Mouse (Mus musculus): Measurements from ENCODE around the gene Tmem117. TPM values are rescaled to one million over a fixed set of nuclear protein-coding genes. Genes with fewer than 3 reads are reported as not detected.

Tmem117 gene
- total RNA-seq, 2 experiments from 2014 or later: 14.1 to 14.8 TPM

DNA sequence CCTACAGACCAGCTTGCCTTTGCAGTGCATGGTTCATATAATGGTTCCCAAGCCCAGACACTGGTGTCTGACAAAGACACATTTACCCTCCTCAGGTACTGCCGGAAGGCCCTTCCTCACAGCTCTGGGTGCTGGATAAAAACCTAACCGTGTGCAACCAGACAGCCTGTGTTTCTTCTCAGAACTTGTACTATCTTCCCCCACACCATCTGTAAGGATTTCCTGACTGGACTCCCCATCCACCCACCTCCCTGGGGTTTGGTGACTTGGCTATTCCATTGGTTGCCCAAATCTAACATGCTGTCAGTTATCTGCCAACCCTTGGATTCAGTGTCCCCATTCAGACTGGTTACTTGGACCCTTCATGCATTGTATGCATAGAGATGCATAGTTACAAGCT, 232.1 kb downstream of the Tmem117 start:
- intact Hi-C loops (cut with DNase I): no loop called here
- no peak for DNase-seq

DNA sequence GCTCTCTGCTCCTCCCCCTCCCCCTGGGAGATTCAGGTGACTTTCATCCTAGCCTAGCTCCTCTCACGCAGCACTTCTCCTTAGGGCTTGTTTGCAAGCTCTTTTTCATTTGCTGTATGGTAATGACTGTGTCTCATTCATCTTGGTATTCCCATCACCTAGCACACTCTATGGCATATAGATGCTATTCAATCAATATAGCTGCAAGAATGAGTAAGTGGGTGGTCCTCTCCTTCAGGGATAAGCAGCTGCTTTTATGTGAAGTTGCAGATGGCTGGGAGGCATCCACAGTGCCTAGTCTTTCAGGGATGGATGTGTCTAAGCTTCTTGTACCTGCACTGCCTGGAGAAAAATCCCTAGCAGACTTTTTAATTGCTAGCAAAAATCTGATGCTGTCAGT, 235.1 kb downstream of the Tmem117 start:
- intact Hi-C loops (cut with DNase I): no loop called here
- DNase-seq: no peak

DNA sequence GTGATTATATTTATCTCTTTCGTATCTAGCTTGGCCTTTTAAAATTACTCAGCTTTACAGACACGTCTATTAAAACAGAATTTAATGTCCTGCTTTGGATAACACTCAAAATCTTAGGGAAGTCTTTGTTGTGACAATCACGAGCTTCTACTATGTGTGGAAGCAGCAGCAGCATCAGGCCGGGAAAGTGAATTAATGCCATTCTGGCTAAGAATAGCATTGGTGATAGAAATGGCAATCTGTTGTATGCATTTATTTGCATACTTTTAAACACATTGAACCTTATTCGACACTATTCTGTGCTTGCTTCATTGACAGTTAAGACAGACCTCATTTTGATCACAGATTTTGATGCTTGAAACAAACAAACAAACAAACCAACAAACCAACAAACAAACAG, 239.3 kb downstream of the Tmem117 start:
- DNase-seq: no peak
- intact Hi-C loops (cut with DNase I): no loop called here

DNA sequence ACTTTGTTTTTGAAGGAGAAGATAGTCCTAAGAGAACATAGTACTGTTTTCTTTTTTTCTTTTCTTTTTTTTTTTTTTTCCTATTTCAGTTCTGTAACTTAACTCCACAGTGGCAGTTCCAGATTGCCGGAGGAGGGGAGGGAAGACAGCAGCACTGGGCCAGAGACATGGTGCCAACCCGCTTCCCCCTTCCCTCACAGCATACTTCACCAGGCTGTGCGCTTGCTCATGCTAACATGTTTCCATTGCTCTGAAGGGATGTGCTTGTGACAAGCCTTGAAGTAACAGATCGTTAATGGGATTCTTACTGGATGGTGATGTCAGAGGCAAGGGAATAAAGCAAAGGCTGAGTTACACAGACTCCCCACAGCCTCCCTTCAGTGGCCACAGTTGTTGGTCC, 256.0 kb downstream of the Tmem117 start:
- DNase-seq: no peak
- intact Hi-C loops (cut with DNase I): no loop called here

DNA sequence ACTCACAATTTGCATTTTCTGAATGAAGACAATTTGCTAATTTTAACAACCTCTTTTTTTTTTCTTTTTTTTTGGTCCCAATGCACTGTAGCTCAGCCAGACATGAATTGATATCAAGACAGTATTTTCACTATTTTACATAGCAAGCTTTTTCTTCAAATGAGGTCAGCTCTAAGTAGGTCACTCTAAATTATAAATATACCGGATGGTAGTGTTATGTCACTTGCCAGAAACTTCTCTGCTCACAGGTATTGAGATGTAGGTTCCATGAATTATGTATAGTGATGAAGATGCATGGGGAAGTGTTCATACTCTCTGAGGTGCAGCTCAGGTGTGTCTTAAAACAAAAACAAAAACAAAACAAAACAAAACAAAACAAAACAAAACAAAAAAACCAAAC, 264.2 kb downstream of the Tmem117 start:
- intact Hi-C loops (cut with DNase I): no loop called here
- no peak for DNase-seq

DNA sequence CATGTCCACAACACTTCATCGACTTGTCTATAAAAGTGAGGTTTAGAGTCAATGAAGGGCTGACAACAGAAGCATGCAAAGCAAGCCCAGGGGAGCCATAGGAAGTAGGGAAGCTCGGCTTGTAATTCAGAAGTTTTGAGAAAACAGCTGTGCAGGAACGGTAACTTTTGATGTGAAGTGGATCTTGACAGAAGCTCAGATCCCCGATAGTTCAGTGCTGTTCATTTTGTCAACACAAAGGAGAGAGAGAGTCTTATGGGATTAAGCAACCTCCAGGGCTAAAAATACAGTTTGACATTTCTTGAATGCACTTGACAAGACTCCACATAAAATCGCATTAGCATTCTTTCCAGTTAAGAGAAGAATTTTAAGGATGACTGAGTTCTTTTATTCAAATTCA, 265.1 kb downstream of the Tmem117 start:
- no peak for DNase-seq
- intact Hi-C loops (cut with DNase I): no loop called here

DNA sequence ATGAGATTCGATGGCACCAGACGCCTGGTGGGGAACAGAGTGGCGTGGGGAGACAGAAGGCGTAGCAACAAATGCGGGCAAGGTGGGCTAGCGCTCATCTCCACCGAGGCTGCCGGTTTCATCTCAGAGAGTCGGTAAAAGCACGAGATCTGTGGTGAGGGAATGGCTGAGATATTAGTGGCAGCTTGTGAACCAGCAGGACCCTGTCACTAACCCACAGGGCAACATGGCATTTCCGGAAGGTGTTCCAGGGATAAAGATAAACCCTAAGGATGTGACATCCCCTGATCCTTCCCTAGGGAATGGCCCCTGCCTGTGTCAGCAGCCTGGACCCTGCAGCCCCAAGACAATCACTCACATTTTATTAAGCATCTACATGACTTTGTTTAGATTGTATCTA, 266.6 kb downstream of the Tmem117 start:
- intact Hi-C loops (cut with DNase I): no loop called here
- no peak for DNase-seq

DNA sequence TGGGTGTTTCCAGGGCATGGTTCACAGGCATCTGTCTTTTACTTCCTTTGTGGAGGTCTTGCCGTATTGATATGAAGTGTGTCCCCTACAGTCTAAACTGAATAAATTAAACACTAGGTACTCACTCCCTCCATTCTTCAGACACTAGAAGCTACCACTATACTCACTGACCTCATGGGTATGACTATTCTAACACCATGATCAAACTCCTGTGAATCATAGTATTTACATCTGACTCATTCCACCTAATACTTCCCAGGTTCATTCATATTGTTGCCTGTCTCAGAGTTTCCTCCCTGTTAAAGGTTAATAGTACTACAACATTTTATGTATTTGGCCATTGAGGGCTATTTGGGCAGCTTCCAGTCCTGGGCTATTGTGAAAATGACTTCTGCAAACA, 274.2 kb downstream of the Tmem117 start:
- no peak for DNase-seq
- intact Hi-C loops (cut with DNase I): no loop called here

DNA sequence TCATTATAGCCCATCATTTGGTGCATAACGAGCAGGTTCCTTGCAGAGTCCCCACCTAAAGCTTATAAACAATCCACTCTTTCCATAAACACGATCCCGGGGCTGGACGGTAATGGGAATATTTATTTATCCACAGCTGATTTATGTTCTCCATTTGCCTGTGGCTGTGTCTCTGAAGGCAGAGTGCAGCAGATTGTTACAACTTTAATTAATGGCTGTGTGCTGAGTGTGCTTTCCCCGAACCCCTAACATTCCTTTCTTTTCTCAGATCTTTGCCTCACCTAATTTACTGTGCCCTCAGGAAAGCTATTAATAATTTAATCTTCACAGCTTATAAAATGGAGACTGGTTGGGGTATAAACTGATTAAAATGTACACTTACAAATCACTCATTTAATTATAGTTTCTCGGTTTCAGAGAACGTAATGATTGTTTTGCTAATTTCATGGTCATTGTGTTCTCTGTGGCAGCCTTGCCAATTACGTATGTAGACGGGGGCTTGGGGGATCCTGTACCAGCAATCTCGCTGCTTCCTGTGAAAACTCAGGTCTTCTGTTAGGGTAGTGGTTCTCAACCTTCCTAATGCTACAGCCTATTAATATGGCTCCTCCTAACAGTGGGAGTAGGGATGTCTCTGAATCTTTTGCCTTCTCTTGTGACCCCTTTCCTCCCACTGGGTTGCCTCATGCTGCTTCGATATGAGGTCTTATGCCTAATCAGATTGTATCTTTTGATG, 275.8 kb downstream of the Tmem117 start:
- intact Hi-C loops (cut with DNase I): no loop called here
- no peak for DNase-seq

DNA sequence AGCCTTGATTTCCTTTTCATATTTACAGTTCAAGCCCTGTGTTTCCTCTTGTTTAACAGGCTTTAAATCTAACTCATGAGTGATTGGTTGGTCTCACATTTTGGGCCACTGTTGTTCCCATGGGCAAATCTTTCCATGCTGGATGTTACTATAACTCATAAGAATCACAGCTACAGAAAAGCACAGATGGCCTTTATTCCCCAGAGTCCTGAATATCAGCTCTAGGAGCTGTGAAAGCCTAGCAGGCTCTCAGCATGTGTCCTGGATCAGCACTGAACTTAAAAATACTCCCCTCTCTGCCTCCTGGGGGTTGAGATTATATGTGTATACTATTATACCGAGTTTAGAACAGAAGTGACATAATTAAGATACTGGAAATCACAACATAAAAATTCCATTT, 292.6 kb downstream of the Tmem117 start:
- intact Hi-C loops (cut with DNase I): no loop called here

DNA sequence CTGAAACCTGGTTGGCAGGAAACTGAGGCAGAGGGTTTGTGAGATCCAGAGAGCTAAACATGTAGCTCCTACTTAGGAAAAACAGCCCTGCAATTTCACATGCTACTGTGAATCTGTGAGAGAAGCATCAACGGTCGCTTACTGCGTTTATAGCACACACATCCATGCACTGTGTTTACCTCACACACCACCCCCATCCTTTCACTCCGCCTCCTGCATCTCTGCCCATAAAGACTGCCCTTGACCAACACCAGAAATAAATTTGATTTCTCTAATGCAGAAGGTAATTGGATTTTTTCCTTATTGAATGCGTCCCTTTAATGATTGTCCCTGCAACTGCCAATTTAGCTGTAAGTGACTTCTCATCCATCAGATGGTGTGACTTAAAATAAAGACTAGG, 299.0 kb downstream of the Tmem117 start:
- DNase-seq: no peak
- intact Hi-C loops (cut with DNase I): no loop called here

More for the DNA sequence above, 292.6 kb downstream of the Tmem117 start:
- no peak for DNase-seq

DNA sequence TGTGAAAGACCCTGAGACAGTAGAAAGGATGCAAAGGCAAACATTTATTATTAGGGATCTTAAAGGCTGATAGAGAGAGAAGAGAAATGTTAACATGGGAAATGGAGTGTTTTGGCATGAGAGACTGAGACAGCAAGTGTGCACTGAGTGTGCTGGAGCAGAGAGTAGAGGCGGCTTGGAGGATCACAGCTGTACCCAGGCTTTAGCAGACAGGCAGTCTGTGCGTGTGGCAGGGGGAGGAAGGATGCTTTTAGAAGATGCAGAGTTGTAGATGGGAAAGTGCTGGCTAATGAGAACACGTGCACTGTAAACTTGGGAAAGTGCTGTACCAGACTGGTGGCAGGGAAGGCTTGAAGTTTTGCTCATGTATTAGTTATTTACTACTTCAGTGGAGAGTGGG, 301.7 kb downstream of the Tmem117 start:
- no peak for DNase-seq
- intact Hi-C loops (cut with DNase I): no loop called here

DNA sequence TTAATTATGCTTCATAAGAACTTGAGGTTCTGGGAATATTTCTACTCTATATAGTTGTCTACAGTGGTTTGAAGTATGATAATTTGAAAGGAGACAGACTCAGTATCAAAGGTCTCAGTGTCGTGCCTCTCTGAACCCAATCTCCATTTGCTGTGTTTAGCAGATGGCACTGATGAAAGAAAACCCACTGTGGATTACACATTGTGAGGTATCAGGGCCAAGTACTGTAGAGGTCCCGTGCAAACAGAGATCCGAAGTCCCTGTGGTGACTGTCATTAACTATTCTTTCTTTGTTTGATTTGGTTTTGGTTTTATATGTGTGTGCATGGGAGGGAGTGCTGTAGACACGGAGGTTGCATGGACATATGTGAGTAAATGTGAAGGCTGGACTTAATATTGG, 304.0 kb downstream of the Tmem117 start:
- no peak for DNase-seq
- intact Hi-C loops (cut with DNase I): no loop called here

DNA sequence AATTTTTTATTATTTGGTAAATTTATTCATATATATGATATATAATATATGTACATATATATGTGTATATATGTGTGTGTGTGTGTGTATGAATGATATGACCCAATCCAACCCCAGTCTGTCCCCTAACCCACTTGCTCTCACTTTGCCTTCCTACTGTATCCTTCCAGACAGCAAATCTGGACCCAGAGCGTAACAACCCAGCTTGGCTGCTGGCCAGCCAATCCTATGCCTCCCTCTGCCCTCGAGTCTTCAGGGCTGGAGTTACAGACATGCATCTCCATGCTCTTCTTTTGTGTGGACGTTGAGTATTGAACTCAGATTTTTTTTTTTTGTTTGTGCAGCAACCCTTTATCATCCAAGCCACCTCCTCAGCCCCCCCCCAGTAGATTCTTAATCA, 304.4 kb downstream of the Tmem117 start:
- intact Hi-C loops (cut with DNase I): no loop called here
- no peak for DNase-seq

DNA sequence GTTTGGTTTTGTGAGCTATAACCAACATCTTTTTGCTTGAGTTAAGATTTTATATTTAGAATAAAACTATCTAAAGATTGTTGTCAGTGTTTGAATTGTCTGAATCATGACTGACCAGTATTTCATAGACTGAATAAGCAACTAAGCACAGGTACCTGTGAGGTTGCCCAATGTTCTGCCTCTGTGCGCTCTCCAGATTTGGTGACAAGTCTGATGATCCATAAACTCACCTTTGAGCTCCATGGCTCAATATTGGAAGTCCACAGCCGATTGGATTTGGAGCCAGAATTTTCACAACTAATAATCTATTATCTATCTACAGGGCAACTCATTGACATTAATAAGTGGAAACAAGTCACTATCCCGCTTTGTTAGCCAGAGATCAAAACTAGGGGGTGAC, 312.9 kb downstream of the Tmem117 start:
- intact Hi-C loops (cut with DNase I): no loop called here
- no peak for DNase-seq

DNA sequence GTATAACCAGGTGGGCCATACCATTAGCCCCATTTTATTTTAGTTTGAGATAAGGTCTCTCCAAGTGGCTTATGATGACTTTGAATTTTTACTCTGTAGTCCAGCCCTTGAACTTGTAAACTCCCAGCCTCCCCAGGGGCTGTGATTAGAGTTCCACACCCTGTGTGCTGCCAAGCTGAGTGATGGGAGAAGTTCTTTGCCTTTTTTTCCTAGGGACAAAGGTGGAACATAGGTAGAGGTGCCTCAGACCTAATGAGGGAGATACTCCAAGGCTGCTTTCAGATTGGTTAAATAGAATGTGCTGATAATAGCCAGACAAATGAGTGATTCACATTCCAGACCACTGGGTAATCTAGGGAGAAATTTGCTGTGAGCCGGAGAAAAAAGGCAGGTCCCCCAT, 313.4 kb downstream of the Tmem117 start:
- no peak for DNase-seq
- intact Hi-C loops (cut with DNase I): no loop called here

DNA sequence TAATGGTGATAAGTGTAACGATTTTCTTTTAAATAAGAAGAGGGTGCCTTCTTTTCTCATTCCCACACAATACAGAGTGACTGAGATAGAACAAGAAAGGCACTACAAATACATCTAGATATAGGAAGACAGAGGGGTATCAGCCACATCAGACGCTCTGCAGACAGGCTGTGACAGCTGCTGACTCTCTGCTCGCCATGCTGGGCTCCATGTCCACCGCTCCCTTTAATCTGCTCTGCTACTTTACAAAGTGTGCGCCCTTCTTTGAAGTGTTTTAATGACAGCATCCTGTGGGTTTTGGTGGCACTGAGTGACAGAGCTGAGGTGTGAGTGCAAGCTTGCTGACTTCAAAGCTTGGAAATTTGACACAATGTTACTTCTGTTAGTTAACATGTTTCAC, 314.9 kb downstream of the Tmem117 start:
- DNase-seq: no peak
- intact Hi-C loops (cut with DNase I): no loop called here

DNA sequence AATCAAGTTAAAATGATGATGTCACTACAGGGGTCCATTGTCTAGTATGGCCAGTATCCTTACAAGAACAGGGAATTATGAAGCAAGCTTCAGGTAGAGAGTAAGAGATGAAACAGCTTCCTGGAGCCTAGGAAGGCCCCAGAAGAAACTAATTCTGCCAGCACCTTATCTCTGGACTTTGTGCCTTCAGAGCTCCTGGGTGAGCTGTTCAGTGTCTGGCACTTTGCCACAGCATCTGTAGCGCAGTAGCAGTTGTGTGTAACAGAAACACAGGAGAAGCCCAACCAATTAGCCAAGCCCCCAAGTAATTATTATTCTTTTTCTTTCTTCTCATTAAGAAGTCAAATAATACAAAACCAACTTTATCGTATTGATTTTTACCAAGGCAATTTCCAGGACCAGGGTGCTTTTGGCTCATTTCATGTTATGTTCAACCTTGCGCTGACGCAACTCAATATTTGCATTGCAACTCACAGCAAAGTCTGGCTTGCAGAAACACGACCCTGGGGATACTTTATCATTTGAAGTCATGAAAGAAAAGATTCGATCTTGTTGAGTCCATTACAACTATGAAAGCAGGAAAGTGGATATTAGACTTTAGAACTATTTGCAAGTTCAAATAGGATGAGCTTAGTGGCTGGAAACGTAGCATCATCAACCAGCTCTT, 322.5 kb downstream of the Tmem117 start:
- intact Hi-C loops (cut with DNase I): no loop called here
- DNase-seq: no peak

DNA sequence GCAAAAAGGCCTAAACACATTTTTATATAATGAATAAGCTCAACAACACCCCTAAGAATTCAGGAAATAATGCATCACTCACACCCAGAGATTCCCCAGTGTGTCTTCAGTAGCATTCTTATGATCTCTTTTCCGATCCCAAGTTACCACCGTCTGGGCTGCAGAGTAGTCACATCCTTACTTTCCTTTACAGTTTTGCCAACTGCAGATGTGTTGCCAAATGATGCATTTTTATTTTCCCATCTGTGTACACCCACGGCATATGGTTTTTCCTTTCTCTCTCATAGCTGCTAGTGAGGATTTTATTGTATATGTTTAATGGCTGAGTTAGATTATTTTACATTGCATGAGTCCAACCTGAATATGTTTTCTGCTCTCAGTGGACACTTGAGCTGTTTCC, 327.7 kb downstream of the Tmem117 start:
- DNase-seq: no peak
- intact Hi-C loops (cut with DNase I): no loop called here

DNA sequence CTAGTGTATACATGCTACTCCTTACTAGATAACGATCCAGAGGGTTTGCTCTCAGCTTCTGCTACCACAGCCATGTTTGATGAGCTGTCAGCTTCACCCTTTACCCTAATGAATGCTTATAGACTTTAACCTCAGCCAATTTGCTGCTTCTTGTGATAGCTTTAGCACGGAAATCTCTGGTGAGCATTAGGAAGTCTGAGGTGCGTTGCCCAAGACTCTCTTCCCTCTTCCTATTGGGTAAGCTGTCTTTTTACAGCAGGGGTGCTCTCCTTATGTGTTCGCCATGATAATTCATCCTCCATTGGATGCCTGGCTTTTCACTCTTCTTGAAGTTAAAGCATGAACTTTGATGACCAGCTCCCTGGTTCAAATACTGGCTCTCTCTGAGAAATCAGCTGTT, 328.2 kb downstream of the Tmem117 start:
- DNase-seq: no peak
- intact Hi-C loops (cut with DNase I): no loop called here

DNA sequence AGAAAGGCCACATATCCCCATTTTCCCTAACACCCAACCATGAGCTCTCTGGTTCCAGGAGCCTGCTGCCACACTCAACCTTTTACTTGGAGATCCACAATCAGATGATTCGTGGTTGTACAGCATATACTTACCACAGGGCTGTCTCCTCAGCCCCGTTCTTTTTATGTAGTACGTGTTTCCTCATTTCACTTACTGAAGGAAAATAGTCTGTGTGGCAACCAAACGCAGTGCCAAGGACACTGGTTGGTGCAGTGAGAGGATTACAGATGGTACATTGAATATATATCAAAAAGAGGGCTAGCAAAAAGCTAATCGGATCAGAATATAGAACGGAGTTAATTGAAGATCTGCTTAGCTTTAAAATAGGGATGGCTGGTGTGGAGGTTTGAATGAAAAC, 338.0 kb downstream of the Tmem117 start:
- intact Hi-C loops (cut with DNase I): no loop called here
- no peak for DNase-seq

DNA sequence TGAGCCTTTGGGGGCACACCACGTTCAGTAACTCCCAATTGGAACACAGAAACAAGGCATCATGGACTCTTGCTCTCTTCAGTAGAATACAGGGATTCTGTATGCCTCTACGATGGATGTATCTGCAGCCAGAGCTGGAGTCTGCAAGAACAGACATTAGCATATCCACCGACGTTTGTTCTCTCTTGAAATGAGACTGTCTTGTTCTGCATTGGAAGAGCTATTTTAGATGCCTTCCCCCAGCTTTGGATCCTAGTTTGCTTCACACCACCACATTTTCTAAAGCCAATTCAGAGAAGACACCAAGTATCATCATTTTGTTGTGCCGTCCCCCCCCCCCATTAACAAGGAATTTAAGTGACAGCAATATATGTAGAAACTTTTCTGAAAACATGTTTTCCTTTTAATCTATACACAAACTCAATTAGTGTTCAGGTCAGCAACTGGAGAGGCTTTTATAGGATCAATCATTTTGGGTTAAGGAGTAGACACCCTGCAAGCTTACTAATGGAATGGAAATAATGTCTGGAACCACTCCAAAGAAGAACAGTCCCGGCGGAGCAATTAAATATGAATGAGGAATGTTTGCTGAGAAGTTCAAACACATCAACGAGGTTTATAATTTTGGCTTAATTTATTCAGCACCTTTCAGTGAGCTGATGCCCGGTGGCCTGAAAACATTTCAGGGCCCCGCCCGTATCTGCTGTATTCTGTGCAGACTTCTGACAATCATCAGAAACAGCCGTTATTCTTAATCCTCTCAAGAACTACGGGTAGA, 339.6 kb downstream of the Tmem117 start:
- no peak for DNase-seq
- intact Hi-C loops (cut with DNase I): no loop called here

Measured in heart, postnatal 36 days (tissue).